Mouse (Mus musculus) testis, adult 2 months (tissue): ENCODE results near the gene Prlr.

Experiments used
- CTCF ChIP-seq: fragments of 200-500 bp; IDR thresholded peaks from 2 replicates; pipeline ENCODE4 v1.5.1; 2012; ENCODE audit warnings: low read depth, mild to moderate bottlenecking, inconsistent platforms, low read length, moderate library complexity; ENCODE audit not compliant: control insufficient read depth, insufficient read depth, insufficient replicate concordance
- POLR2A ChIP-seq: fragments of 200-500 bp; IDR thresholded peaks from 2 replicates; pipeline ENCODE4 v1.6.1; 2012; ENCODE audit warnings: low read depth, mild to moderate bottlenecking, inconsistent platforms, low read length, moderate library complexity; ENCODE audit not compliant: control insufficient read depth

DNA sequence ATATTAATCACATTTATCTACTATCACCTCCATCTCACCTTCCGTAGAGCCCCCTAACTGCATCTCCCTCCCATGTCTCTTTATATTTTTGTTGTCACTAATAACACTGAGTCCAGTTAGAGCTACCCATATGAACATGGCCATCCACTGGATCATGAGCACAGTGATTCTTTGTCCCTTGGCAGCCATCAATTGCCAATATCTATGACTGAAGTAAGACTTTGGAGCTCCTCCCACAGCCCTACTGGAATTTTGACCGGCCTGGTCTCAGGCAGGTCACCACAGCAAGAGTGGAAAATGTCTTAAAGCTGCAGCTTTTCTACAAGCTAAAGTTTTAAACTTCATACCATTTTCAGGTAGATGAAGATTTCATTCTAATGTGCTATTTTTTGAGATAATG lies 189.3 kb downstream of the Prlr start:
- TF ChIP-seq POLR2A (no peak), CTCF (no peak)
